ENCODE assay signal across 26 mouse cellular contexts in genomic region chr9:85372034-85372433, GRCm38 (mm10). TPM values are rescaled to one million over a fixed set of nuclear protein-coding genes. Genes with fewer than 3 reads are reported as not detected.
DNase-seq lines count a peak whose midpoint lies in the region; ATAC-seq and TF ChIP-seq lines count a peak whose summit lies in the region.
"Had no signal": no experiment of that assay in that cellular context is flagged by ENCODE, and none has a peak within 500 bp of the region (broad histone marks: within the 10 kb centered on the region; RNA-seq: fewer than 3 reads in every experiment).

No protein-coding gene starts in this region.

- no peak overlapping the region for H3K4me3 ChIP-seq in kidney, embryonic 15.5 days (replicated peaks)
- no peak overlapping the region for H3K4me3 ChIP-seq in kidney, embryonic 14.5 days (ENCODE audit: low read length)
- no peak overlapping the region for H3K4me3 ChIP-seq in kidney, postnatal 0 days (replicated peaks; ENCODE audit: low read depth, low read length)
- H3K4me3 ChIP-seq: embryonic facial prominence, embryonic 10.5 days; embryonic facial prominence, embryonic 12.5 days; forebrain, embryonic 13.5 days; forebrain, embryonic 15.5 days had no signal

- DNase-seq in kidney, postnatal 0 days (ENCODE audit: low spot score), result peak; percentile 24
- DNase-seq in kidney, postnatal 10 days, result no peak
- peak; percentile 51 for DNase-seq in yolk sac, embryonic 10.5 days (ENCODE audit: low spot score)
- DNase-seq: adrenal gland, adult 8-10 months; adrenal gland, postnatal 14 days; adrenal gland, postnatal 36 days; B cell, adult 2 months; cerebellum, adult 11-12 months; cerebellum, adult 2 months; cerebellum, adult 9-10 months; cerebellum, postnatal 10 days; cerebellum, postnatal 25 days had no signal

- no peak overlapping the region for H3K27ac ChIP-seq in kidney, embryonic 15.5 days
- H3K27ac ChIP-seq in kidney, embryonic 14.5 days (ENCODE audit: low read depth, low read length), result no peak overlapping the region
- H3K27ac ChIP-seq in kidney, postnatal 0 days, result no peak overlapping the region
- H3K27ac ChIP-seq: embryonic facial prominence, embryonic 10.5 days; embryonic facial prominence, embryonic 12.5 days; forebrain, embryonic 13.5 days; forebrain, embryonic 15.5 days had no signal

- ATAC-seq in kidney, embryonic 15.5 days (replicated peaks; ENCODE audit: low FRiP score), result peak; percentile 58; the same call in 1 of the 2 replicates
- ATAC-seq in kidney, embryonic 14.5 days (ENCODE audit: low FRiP score, low TSS enrichment), result no peak
- peak; percentile 69 for ATAC-seq in kidney, postnatal 0 days (replicated peaks; ENCODE audit: low FRiP score, low read depth)
- ATAC-seq: activated CD4-positive, CD25-positive, alpha-beta regulatory T cell, adult 4 months; CD4-positive, CD25-positive, alpha-beta regulatory T cell, adult 4 months; forebrain, embryonic 13.5 days; forebrain, embryonic 15.5 days; Patski had no signal

- H3K4me1 ChIP-seq in kidney, embryonic 15.5 days, result peaks cover 4% of the 10 kb centered on the region
- H3K4me1 ChIP-seq in kidney, embryonic 14.5 days (ENCODE audit: control insufficient read depth, insufficient read depth, low read length), result no peaks in the 10 kb centered on the region
- H3K4me1 ChIP-seq in kidney, postnatal 0 days (replicated peaks; ENCODE audit: insufficient read depth, low read length), result no peaks in the 10 kb centered on the region
- H3K4me1 ChIP-seq: embryonic facial prominence, embryonic 10.5 days; embryonic facial prominence, embryonic 12.5 days; forebrain, embryonic 13.5 days; forebrain, embryonic 15.5 days had no signal

- 67% methylated on average over 1 of the region's 1 CpGs for WGBS in kidney, embryonic 15.5 days
- 67% methylated on average over 1 of the region's 1 CpGs for WGBS in kidney, embryonic 14.5 days
- 71% methylated on average over 1 of the region's 1 CpGs for WGBS in kidney, postnatal 0 days

- H3K36me3 ChIP-seq in kidney, embryonic 15.5 days, result no peaks in the 10 kb centered on the region
- no peaks in the 10 kb centered on the region for H3K36me3 ChIP-seq in kidney, embryonic 14.5 days (ENCODE audit: control insufficient read depth, insufficient read depth, low read length)
- no peaks in the 10 kb centered on the region for H3K36me3 ChIP-seq in kidney, postnatal 0 days (ENCODE audit: insufficient read depth, low read length)
- H3K36me3 ChIP-seq: embryonic facial prominence, embryonic 10.5 days; embryonic facial prominence, embryonic 12.5 days; forebrain, embryonic 15.5 days; G1E had no signal

- H3K4me2 ChIP-seq in kidney, embryonic 15.5 days, result no peak overlapping the region
- H3K4me2 ChIP-seq in kidney, embryonic 14.5 days (replicated peaks; ENCODE audit: low read depth, low read length), result no peak overlapping the region
- no peak overlapping the region for H3K4me2 ChIP-seq in kidney, postnatal 0 days (ENCODE audit: low read length)
- H3K4me2 ChIP-seq: embryonic facial prominence, embryonic 12.5 days; forebrain, embryonic 13.5 days; forebrain, embryonic 15.5 days had no signal

- no peaks in the 10 kb centered on the region for H3K9me3 ChIP-seq in kidney, embryonic 15.5 days (replicated peaks)
- H3K9me3 ChIP-seq in kidney, embryonic 14.5 days (ENCODE audit: control insufficient read depth, low read length), result no peaks in the 10 kb centered on the region
- H3K9me3 ChIP-seq in kidney, postnatal 0 days (replicated peaks; ENCODE audit: low read length), result no peaks in the 10 kb centered on the region
- H3K9me3 ChIP-seq: embryonic facial prominence, embryonic 10.5 days; embryonic facial prominence, embryonic 12.5 days; forebrain, embryonic 13.5 days; forebrain, embryonic 15.5 days; G1E had no signal

- H3K9ac ChIP-seq in kidney, embryonic 15.5 days, result no peak overlapping the region
- no peak overlapping the region for H3K9ac ChIP-seq in kidney, embryonic 14.5 days (ENCODE audit: low read depth, low read length)
- no peak overlapping the region for H3K9ac ChIP-seq in kidney, postnatal 0 days (ENCODE audit: low read depth, low read length)
- H3K9ac ChIP-seq: embryonic facial prominence, embryonic 12.5 days; forebrain, embryonic 13.5 days; forebrain, embryonic 15.5 days had no signal

- no peak for TF ChIP-seq CTCF in kidney, postnatal 0 days (IDR thresholded peaks at IDR 0.05; ENCODE audit: low read depth)

- H3K27me3 ChIP-seq in kidney, embryonic 15.5 days, result no peaks in the 10 kb centered on the region
- no peaks in the 10 kb centered on the region for H3K27me3 ChIP-seq in kidney, embryonic 14.5 days (ENCODE audit: control insufficient read depth, insufficient read depth, low read length)
- no peaks in the 10 kb centered on the region for H3K27me3 ChIP-seq in kidney, postnatal 0 days (ENCODE audit: insufficient read depth, low read length)
- H3K27me3 ChIP-seq: CH12.LX; embryonic facial prominence, embryonic 12.5 days; forebrain, embryonic 13.5 days; forebrain, embryonic 15.5 days; Patski had no signal

RNA-seq across cellular contexts. Expression of gene Tent5a, which starts 44.9 kb away (rescaled TPM):
- polyA plus RNA-seq in kidney, embryonic 15.5 days (2015; fragmentation: Nextera tagmentation; extraction: Ambion mirVana), result 3.9 and 5.3 TPM in 2 replicates
- polyA plus RNA-seq in kidney, embryonic 14.5 days (2014; fragmentation: Nextera tagmentation; extraction: Ambion mirVana), result 2.3 and 2.6 TPM in 2 replicates
- 3.7 and 3.9 TPM in 2 replicates for polyA plus RNA-seq in kidney, postnatal 0 days (2015; fragmentation: Nextera tagmentation; extraction: Ambion mirVana)

RNA-seq across cellular contexts. Expression of gene Gm11114, which starts 59.5 kb away (rescaled TPM):
- not detected in 2 replicates for polyA plus RNA-seq in kidney, embryonic 15.5 days (2015; fragmentation: Nextera tagmentation; extraction: Ambion mirVana)
- polyA plus RNA-seq in kidney, embryonic 14.5 days (2014; fragmentation: Nextera tagmentation; extraction: Ambion mirVana), result not detected in 2 replicates
- not detected in 2 replicates for polyA plus RNA-seq in kidney, postnatal 0 days (2015; fragmentation: Nextera tagmentation; extraction: Ambion mirVana)
- polyA plus RNA-seq: activated CD4-positive, CD25-positive, alpha-beta regulatory T cell, adult 4 months; CD4-positive, CD25-positive, alpha-beta regulatory T cell, adult 4 months; cerebellum, adult 2 months; cortical plate, adult 2 months; embryonic facial prominence, embryonic 10.5 days; embryonic facial prominence, embryonic 12.5 days; embryonic facial prominence, embryonic 14.5 days; forebrain, embryonic 11.5 days; forebrain, embryonic 13.5 days; forebrain, embryonic 15.5 days; G1E; Patski had no signal
